Mouse (Mus musculus) G1E (cell line): ENCODE measurements around the gene Kcnn4.

Experiments used
- CTCF ChIP-seq: IDR thresholded peaks from 2 replicates; pipeline ENCODE4 v1.5.1; 2012; ENCODE audit warnings: low read depth, low read length, inconsistent platforms, mixed read lengths
- TAL1 ChIP-seq: conservative IDR thresholded peaks from 2 replicates; pipeline ENCODE4 v1.6.1; 2012; ENCODE audit warnings: low read depth, low read length, inconsistent platforms, mixed read lengths

DNA sequence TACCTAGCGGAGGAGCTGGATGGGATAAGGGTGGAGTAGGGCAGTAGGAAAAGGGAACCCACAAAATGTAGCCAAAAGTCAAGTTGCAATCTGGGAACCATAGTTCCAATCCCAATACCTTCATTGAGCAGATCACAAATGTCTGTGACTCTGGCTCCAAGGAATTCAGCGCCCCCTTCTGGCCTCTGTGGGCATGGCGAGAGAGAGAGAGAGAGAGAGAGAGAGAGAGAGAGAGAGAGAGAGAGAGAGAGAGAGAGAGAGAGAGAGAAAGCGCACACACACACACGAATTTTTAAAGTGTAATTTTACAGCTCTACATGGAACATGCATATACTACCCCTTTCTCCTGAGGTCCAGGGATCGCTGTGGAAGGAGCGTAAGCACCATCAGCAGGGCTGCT, 6.8 kb upstream of the Kcnn4 start:
- TF ChIP-seq CTCF (no peak), TAL1 (no peak)
